Mouse (Mus musculus): Measurements from ENCODE around the gene Zpld1. TPM values are rescaled to one million over a fixed set of nuclear protein-coding genes. Genes with fewer than 3 reads are reported as not detected.
A peak's percentile ranks its signal among the peaks of the same experiment; 100 is the strongest.

Zpld1 gene
- polyA plus RNA-seq, 1 experiment from 2014 or later = 1.0 TPM

DNA sequence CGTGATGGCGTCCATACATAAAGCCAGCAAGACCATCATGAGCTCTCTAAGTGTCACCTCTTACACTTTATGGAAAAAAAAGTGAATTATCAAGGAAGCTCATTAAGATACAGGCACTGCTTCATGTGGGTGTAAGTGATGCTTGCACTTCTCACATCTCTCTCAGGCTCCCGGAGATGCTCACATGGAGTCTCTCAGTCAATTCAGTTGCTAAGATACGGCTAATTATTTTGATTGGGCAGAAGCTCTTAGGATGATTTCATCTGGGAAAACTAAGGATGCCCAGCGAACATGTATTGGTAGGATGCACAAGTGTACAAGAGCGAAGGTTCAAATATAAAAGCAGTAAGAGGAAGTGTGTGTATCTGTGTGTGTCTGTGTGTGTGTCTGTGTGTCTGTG lies 38.1 kb downstream of the Zpld1 start:
- no peak for ATAC-seq (ENCODE audit: low FRiP score)
- Histone ChIP-seq H3K4me2 (replicated peaks) (no peak overlapping the region), H3K4me1 (replicated peaks; ENCODE audit: control insufficient read depth, insufficient read depth, low read length) (no peaks in the 10 kb centered on the region), H3K9me3 (ENCODE audit: control insufficient read depth, low read length) (no peaks in the 10 kb centered on the region), H3K9ac (no peak overlapping the region), H3K4me3 (replicated peaks; ENCODE audit: low read length) (no peak overlapping the region), H3K27me3 (ENCODE audit: control insufficient read depth, insufficient read depth, low read length) (no peaks in the 10 kb centered on the region), H3K27ac (no peak overlapping the region), H3K36me3 (replicated peaks; ENCODE audit: control insufficient read depth, insufficient read depth) (no peaks in the 10 kb centered on the region)
- no peak for DNase-seq (ENCODE audit: low spot score)
- 71% methylated on average over 6 of the region's 6 CpGs for WGBS

DNA sequence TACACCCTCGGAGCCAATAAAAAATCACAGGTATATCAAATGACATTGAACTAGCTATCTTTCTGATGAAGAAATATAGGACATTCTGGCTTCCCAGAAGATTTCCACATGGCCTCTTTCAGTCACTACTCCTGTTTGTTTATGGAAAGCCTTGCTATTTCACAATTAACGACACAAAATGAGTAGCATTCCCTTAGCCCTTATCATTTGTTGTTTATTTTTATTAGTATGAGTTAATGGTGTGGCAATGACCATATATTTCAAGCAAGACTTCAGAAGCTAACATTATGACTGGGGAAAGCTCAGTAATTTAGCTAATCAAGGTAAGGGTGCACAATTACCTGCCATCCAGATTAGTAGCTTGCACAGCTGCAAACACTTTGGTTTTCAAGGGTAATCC lies 56.8 kb downstream of the Zpld1 start:
- DNase-seq (ENCODE audit: low spot score) (no peak), ATAC-seq (ENCODE audit: low FRiP score) (no peak)
- Histone ChIP-seq H3K9ac (no peak overlapping the region), H3K36me3 (replicated peaks; ENCODE audit: control insufficient read depth, insufficient read depth) (no peaks in the 10 kb centered on the region), H3K9me3 (ENCODE audit: control insufficient read depth, low read length) (no peaks in the 10 kb centered on the region), H3K27me3 (ENCODE audit: control insufficient read depth, insufficient read depth, low read length) (no peaks in the 10 kb centered on the region), H3K4me3 (replicated peaks; ENCODE audit: low read length) (no peak overlapping the region), H3K4me2 (replicated peaks) (no peak overlapping the region), H3K27ac (no peak overlapping the region), H3K4me1 (replicated peaks; ENCODE audit: control insufficient read depth, insufficient read depth, low read length) (no peaks in the 10 kb centered on the region)
- 81% methylated on average over 2 of the region's 2 CpGs for WGBS

DNA sequence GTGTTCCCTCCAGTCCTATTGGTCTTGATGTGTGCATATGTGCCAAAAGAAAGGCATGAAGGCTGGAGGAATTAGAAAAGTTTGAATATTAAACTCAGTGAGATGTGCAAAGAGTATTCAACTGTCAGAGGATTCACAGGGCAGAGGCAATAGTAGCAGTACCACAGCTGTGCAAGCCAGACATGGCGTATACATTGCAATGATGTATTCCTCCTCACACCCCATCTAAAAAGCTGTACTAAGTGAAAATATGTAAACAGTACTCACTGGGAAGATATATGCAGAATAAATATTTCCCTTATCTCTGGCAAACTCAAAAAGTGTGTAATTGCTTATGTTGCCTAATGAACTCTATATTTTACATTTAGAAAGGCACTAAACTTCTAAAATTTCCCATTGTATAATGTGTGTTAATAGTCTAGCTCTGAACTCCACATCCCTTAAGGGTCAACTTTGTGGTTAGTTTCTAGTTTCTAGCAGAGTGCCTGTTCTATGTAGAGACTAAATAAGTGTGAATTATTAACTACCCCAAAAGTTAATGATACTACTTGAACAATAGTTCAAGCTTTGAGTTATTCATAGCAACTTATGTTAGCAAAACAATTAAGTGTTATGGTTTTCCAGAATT lies 68.7 kb downstream of the Zpld1 start:
- Histone ChIP-seq H3K27ac (no peak overlapping the region), H3K9ac (no peak overlapping the region), H3K4me2 (replicated peaks) (no peak overlapping the region), H3K4me3 (replicated peaks; ENCODE audit: low read length) (no peak overlapping the region), H3K27me3 (ENCODE audit: control insufficient read depth, insufficient read depth, low read length) (no peaks in the 10 kb centered on the region), H3K4me1 (replicated peaks; ENCODE audit: control insufficient read depth, insufficient read depth, low read length) (no peaks in the 10 kb centered on the region), H3K36me3 (replicated peaks; ENCODE audit: control insufficient read depth, insufficient read depth) (no peaks in the 10 kb centered on the region), H3K9me3 (ENCODE audit: control insufficient read depth, low read length) (no peaks in the 10 kb centered on the region)
- ATAC-seq (ENCODE audit: low FRiP score) = no peak
- WGBS = 97% methylated on average over 1 of the region's 1 CpGs
- no peak for DNase-seq (ENCODE audit: low spot score)

DNA sequence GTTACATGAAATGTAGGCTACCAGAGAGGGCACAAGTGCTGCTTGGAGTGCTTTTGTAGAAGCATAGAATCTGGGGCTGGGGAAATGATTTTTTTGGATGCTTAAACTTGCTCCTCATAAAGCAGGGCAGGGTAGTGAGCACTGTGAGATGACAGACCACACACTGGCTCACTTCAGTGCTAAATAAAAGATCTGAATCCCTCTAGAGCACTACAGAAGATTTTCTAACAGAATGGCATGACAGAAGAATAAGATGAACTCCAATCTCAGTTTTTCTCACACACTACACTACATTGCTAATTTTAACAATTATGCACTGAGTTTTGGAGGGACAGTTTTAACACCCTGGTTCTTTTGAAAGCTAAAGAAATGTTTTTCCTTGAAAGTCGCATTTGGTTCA lies 93.8 kb downstream of the Zpld1 start:
- Histone ChIP-seq H3K36me3 (replicated peaks; ENCODE audit: control insufficient read depth, insufficient read depth) (no peaks in the 10 kb centered on the region), H3K27ac (no peak overlapping the region), H3K4me3 (replicated peaks; ENCODE audit: low read length) (no peak overlapping the region), H3K9me3 (ENCODE audit: control insufficient read depth, low read length) (no peaks in the 10 kb centered on the region), H3K4me2 (replicated peaks) (no peak overlapping the region), H3K4me1 (replicated peaks; ENCODE audit: control insufficient read depth, insufficient read depth, low read length) (no peaks in the 10 kb centered on the region), H3K9ac (no peak overlapping the region), H3K27me3 (ENCODE audit: control insufficient read depth, insufficient read depth, low read length) (no peaks in the 10 kb centered on the region)
- 88% methylated on average over 1 of the region's 1 CpGs for WGBS
- DNase-seq (ENCODE audit: low spot score) (no peak), ATAC-seq (ENCODE audit: low FRiP score) (no peak)

DNA sequence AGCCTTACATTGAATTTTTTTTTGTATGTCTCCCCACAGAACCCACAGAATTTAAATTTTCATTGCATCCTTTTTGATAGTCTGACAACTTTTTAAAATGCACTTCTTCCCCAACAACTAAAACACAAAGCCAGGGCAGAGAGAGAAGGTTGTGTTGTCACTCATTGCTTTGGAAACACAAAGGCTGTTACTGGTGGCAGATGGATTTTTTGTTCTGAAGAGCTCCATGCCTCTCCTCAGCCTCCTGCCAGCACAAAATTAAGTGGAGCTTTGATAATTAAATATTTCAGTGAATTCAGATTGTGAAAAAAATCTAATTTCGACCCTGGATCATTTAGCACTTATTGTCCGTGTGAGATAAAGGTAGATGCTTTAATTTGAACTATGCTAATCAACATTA lies 107.4 kb downstream of the Zpld1 start:
- Histone ChIP-seq H3K36me3 (replicated peaks; ENCODE audit: control insufficient read depth, insufficient read depth) (no peaks in the 10 kb centered on the region), H3K27ac (no peak overlapping the region), H3K9ac (no peak overlapping the region), H3K4me2 (replicated peaks) (no peak overlapping the region), H3K4me3 (replicated peaks; ENCODE audit: low read length) (no peak overlapping the region), H3K27me3 (ENCODE audit: control insufficient read depth, insufficient read depth, low read length) (no peaks in the 10 kb centered on the region), H3K9me3 (ENCODE audit: control insufficient read depth, low read length) (no peaks in the 10 kb centered on the region), H3K4me1 (replicated peaks; ENCODE audit: control insufficient read depth, insufficient read depth, low read length) (no peaks in the 10 kb centered on the region)
- DNase-seq (ENCODE audit: low spot score) = no peak
- 42% methylated on average over 2 of the region's 2 CpGs for WGBS
- no peak for ATAC-seq (ENCODE audit: low FRiP score)

DNA sequence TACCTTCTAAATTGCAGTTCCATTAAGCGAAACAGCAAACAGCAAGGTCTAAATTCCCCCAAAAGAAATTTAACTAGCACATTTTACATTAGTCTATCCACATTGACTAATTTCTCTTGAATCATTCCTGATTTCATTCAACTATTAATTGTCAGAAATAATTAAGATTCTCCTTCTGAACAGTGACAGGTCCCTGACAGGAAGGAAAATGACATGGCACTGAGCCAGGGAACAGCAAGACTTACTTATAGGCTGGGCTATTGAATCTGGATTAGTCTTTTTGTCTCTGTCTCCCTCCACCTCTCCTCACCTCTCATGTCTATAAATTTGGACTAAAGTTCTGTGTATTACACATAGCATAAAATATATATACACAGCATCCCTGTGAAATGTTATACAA lies 112.4 kb downstream of the Zpld1 start:
- no peaks in the 10 kb centered on the region for H3K9me3 ChIP-seq (ENCODE audit: control insufficient read depth, low read length)
- H3K4me1 ChIP-seq (replicated peaks; ENCODE audit: control insufficient read depth, insufficient read depth, low read length) = no peaks in the 10 kb centered on the region
- H3K4me3 ChIP-seq (replicated peaks; ENCODE audit: low read length) = no peak overlapping the region
- no peak for ATAC-seq (ENCODE audit: low FRiP score)
- DNase-seq (ENCODE audit: low spot score) = peak; percentile 50
- H3K27ac ChIP-seq = no peak overlapping the region
- no peaks in the 10 kb centered on the region for H3K27me3 ChIP-seq (ENCODE audit: control insufficient read depth, insufficient read depth, low read length)
- WGBS = 79% methylated on average over 1 of the region's 1 CpGs
- no peak overlapping the region for H3K9ac ChIP-seq
- no peak overlapping the region for H3K4me2 ChIP-seq (replicated peaks)
- no peaks in the 10 kb centered on the region for H3K36me3 ChIP-seq (replicated peaks; ENCODE audit: control insufficient read depth, insufficient read depth)
